Mouse (Mus musculus): ENCODE measurements around the gene Nop9. TPM values are rescaled to one million over a fixed set of nuclear protein-coding genes. Genes with fewer than 3 reads are reported as not detected.

The Nop9 gene
- polyA plus RNA-seq, 1 experiment from 2014 or later: 44.1 TPM

DNA sequence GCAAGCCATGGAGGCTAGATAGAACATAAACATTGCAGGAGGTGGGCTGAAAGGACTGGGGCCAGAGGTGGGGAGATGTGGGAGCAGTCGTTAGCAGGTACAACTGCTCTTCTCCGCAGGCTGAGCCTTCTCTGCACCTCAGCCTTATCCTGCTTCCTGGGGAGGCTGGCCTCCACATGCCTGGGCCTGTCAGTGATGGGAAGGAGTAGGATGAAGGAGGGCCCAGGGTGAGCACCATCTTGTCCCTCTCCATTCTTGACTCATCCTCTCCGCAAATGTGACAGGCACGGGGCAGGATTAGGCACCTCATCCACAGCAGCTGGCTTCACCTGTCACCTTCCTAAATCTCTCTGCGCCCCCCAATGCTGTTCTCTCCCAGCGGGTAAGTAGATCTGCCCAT lies 15.7 kb downstream of the Nop9 start, which contains the start of gene Ltb4r2:
TSS of gene Ltb4r2 (plus strand) at position 266 of the 400 bp plus-strand sequence.
- peaks cover 58% of the 10 kb centered on the region for H3K27me3 ChIP-seq

DNA sequence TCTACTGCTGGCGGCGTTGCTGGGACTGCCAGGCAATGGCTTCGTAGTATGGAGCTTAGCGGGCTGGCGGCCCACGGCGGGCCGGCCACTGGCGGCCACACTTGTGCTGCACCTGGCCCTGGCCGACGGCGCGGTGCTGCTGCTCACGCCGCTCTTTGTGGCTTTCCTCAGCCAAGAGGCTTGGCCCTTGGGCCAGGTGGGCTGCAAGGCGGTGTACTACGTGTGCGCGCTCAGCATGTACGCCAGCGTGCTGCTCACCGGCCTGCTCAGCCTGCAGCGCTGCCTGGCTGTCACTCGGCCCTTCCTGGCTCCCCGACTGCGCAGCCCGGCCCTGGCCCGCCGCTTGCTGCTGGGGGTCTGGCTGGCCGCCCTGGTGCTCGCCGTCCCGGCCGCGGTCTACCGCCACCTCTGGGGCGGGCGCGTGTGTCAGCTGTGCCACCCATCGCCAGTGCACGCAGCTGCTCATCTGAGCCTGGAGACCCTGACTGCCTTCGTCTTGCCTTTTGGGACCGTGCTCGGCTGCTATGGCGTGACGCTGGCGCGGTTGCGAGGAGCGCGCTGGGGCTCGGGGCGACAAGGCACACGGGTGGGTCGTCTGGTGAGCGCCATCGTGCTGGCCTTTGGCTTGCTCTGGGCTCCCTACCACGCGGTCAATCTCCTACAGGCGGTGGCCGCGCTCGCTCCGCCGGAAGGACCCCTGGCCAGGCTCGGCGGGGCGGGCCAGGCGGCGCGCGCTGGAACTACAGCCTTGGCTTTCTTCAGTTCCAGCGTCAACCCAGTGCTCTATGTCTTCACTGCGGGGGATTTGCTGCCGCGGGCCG lies 16.7 kb downstream of the Nop9 start:
- Histone ChIP-seq H3K9me3 (no peaks in the 10 kb centered on the region), H3K4me2 (replicated peaks) (peak overlapping the region; percentile 95), H3K36me3 (no peaks in the 10 kb centered on the region), H3K27ac (replicated peaks) (0 out of 2 replicates have a peak overlapping the region, but pooled peaks have one; percentile 12), H3K4me3 (peak overlapping the region; percentile 53), H3K27me3 (peaks cover 67% of the 10 kb centered on the region), H3K4me1 (peaks cover 14% of the 10 kb centered on the region), H3K9ac (replicated peaks) (peak overlapping the region; percentile 69)
- under 1% methylated on average over 77 of the region's 77 CpGs for WGBS
- ATAC-seq (ENCODE audit: low FRiP score, low read depth): peak; percentile 76

More for the DNA sequence above, 15.7 kb downstream of the Nop9 start, which contains the start of gene Ltb4r2:
- peak within 1 kb of the TSS; percentile 53 for H3K4me3 ChIP-seq
- H3K9me3 ChIP-seq: no peaks in the 10 kb centered on the region
- peak within 1 kb of the TSS; percentile 69 for H3K9ac ChIP-seq (replicated peaks)
- H3K4me2 ChIP-seq (replicated peaks): peak within 1 kb of the TSS; percentile 95
- no peak for ATAC-seq (ENCODE audit: low FRiP score, low read depth)
- peaks cover 14% of the 10 kb centered on the region for H3K4me1 ChIP-seq
- H3K27ac ChIP-seq (replicated peaks): 0 out of 2 replicates have a peak within 1 kb of the TSS, but pooled peaks have one; percentile 12
- WGBS: 78% methylated on average over 6 of the region's 6 CpGs
- H3K36me3 ChIP-seq: peaks cover 1% of the 10 kb centered on the region; the same call in 1 of the 2 replicates

GRCm38 (mm10) chr14:55763166-55763565 lies 17.7 kb downstream of the Nop9 start:
- H3K27me3 ChIP-seq: peaks cover 76% of the 10 kb centered on the region
- no peaks in the 10 kb centered on the region for H3K36me3 ChIP-seq
- no peak for ATAC-seq (ENCODE audit: low FRiP score, low read depth)
- H3K9ac ChIP-seq (replicated peaks): no peak overlapping the region
- H3K9me3 ChIP-seq: no peaks in the 10 kb centered on the region
- peaks cover 22% of the 10 kb centered on the region for H3K4me1 ChIP-seq
- H3K4me2 ChIP-seq (replicated peaks): no peak overlapping the region
- WGBS: 69% methylated on average over 7 of the region's 7 CpGs
- no peak overlapping the region for H3K27ac ChIP-seq (replicated peaks)
- no peak overlapping the region for H3K4me3 ChIP-seq

GRCm38 (mm10) chr14:55765696-55766095 lies 20.2 kb downstream of the Nop9 start, which contains the start of gene Ltb4r1:
Gene Ltb4r1, plus strand, starts transcription at chr14:55765962.
- H3K4me2 ChIP-seq (replicated peaks): no peak within 1 kb of the TSS
- H3K9ac ChIP-seq (replicated peaks): no peak within 1 kb of the TSS
- no peaks in the 10 kb centered on the region for H3K36me3 ChIP-seq
- no peaks in the 10 kb centered on the region for H3K9me3 ChIP-seq
- peaks cover 23% of the 10 kb centered on the region for H3K4me1 ChIP-seq
- WGBS: 66% methylated on average over 4 of the region's 4 CpGs
- no peak within 1 kb of the TSS for H3K27ac ChIP-seq (replicated peaks)
- H3K27me3 ChIP-seq: peaks cover 91% of the 10 kb centered on the region
- ATAC-seq (ENCODE audit: low FRiP score, low read depth): no peak
- no peak within 1 kb of the TSS for H3K4me3 ChIP-seq

GRCm38 (mm10) chr14:55767519-55768414 lies 22.3 kb downstream of the Nop9 start:
- Histone ChIP-seq H3K27ac (replicated peaks) (no peak overlapping the region), H3K9me3 (no peaks in the 10 kb centered on the region), H3K4me3 (peak overlapping the region; percentile 44), H3K36me3 (no peaks in the 10 kb centered on the region), H3K9ac (replicated peaks) (peak overlapping the region; percentile 57), H3K27me3 (peaks cover 80% of the 10 kb centered on the region), H3K4me2 (replicated peaks) (peak overlapping the region; percentile 73), H3K4me1 (peaks cover 11% of the 10 kb centered on the region)
- 13% methylated on average over 52 of the region's 52 CpGs for WGBS
- ATAC-seq (ENCODE audit: low FRiP score, low read depth): peak; percentile 56

DNA sequence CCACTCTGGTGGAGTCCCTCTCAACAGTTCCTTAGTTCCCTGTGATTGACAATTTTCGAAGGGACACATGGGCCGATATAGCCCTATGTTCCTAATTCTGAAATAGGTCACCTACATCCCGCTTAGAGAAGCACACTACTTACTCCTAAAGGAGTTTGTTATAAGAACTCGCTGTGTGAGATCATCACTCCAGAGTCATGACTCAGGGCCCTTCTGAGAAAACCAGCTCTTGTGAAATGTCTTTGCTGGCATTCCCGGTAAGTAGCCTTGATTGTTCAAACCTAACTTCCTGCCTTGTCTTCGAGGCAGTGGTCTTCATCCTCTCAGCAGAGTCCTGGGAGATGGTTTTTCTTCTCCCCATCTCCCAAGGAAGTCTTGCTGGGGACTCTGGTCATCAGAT lies 23.1 kb downstream of the Nop9 start:
- Histone ChIP-seq H3K9ac (replicated peaks) (no peak overlapping the region), H3K4me3 (no peak overlapping the region), H3K27ac (replicated peaks) (no peak overlapping the region), H3K4me2 (replicated peaks) (no peak overlapping the region), H3K27me3 (peaks cover 78% of the 10 kb centered on the region), H3K4me1 (peaks cover 9% of the 10 kb centered on the region), H3K9me3 (no peaks in the 10 kb centered on the region), H3K36me3 (no peaks in the 10 kb centered on the region)
- WGBS: 90% methylated on average over 6 of the region's 6 CpGs
- ATAC-seq (ENCODE audit: low FRiP score, low read depth): no peak

- H3K27ac ChIP-seq (replicated peaks): no peak overlapping the region
- WGBS: 77% methylated on average over 16 of the region's 16 CpGs
- no peaks in the 10 kb centered on the region for H3K36me3 ChIP-seq
- no peaks in the 10 kb centered on the region for H3K9me3 ChIP-seq
- H3K4me2 ChIP-seq (replicated peaks): no peak overlapping the region
- H3K4me1 ChIP-seq: peaks cover 9% of the 10 kb centered on the region
- no peak overlapping the region for H3K4me3 ChIP-seq
- no peak for ATAC-seq (ENCODE audit: low FRiP score, low read depth)
- H3K27me3 ChIP-seq: peaks cover 79% of the 10 kb centered on the region
- H3K9ac ChIP-seq (replicated peaks): no peak overlapping the region
Observed at GRCm38 (mm10) chr14:55769087-55769703, 23.7 kb downstream of the Nop9 start.

- no peak overlapping the region for H3K27ac ChIP-seq (replicated peaks)
- no peak for ATAC-seq (ENCODE audit: low FRiP score, low read depth)
- H3K4me1 ChIP-seq: no peaks in the 10 kb centered on the region; the same call in 1 of the 2 replicates
- H3K27me3 ChIP-seq: peaks cover 50% of the 10 kb centered on the region
- no peaks in the 10 kb centered on the region for H3K9me3 ChIP-seq
- no peak overlapping the region for H3K4me3 ChIP-seq
- H3K9ac ChIP-seq (replicated peaks): no peak overlapping the region
- H3K4me2 ChIP-seq (replicated peaks): no peak overlapping the region
- no peaks in the 10 kb centered on the region for H3K36me3 ChIP-seq
- WGBS: 67% methylated on average over 7 of the region's 7 CpGs
Observed at GRCm38 (mm10) chr14:55776711-55777110, 31.2 kb downstream of the Nop9 start.

DNA sequence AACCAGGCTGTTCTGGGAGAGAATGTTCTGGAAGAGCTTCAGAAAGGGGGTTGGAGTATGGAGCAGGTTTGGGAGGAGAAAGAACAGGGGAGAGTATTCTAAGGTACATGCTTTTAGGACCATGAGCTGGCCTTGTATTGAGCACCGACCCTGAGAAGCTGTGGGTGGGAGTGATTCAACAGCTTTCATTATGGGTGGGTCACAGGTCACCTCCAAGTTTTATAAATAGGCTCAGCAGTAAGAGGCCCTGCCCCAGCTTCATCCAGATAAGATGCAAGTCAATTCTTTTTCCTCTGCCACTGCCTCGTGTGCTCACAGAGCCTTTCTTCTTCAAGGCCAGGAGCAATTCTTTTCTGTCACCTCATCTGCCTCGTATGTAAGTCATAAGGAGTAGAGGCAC lies 31.7 kb downstream of the Nop9 start:
- no peaks in the 10 kb centered on the region; the same call in 1 of the 2 replicates for H3K4me1 ChIP-seq

GRCm38 (mm10) chr14:55777806-55778205 lies 32.3 kb downstream of the Nop9 start:
- Histone ChIP-seq H3K4me2 (replicated peaks) (no peak overlapping the region), H3K4me1 (peaks cover under 1% of the 10 kb centered on the region; the same call in 1 of the 2 replicates), H3K9me3 (no peaks in the 10 kb centered on the region), H3K27ac (replicated peaks) (no peak overlapping the region), H3K27me3 (peaks cover 51% of the 10 kb centered on the region), H3K36me3 (no peaks in the 10 kb centered on the region), H3K9ac (replicated peaks) (no peak overlapping the region), H3K4me3 (no peak overlapping the region)
- ATAC-seq (ENCODE audit: low FRiP score, low read depth): no peak
- 90% methylated on average over 11 of the region's 11 CpGs for WGBS

More for the DNA sequence above, 31.7 kb downstream of the Nop9 start:
- H3K27ac ChIP-seq (replicated peaks): no peak overlapping the region
- no peak overlapping the region for H3K4me2 ChIP-seq (replicated peaks)
- H3K9me3 ChIP-seq: no peaks in the 10 kb centered on the region
- ATAC-seq (ENCODE audit: low FRiP score, low read depth): no peak
- peaks cover 50% of the 10 kb centered on the region for H3K27me3 ChIP-seq
- no peak overlapping the region for H3K4me3 ChIP-seq
- 52% methylated on average over 3 of the region's 3 CpGs for WGBS
- no peak overlapping the region for H3K9ac ChIP-seq (replicated peaks)
- no peaks in the 10 kb centered on the region for H3K36me3 ChIP-seq

DNA sequence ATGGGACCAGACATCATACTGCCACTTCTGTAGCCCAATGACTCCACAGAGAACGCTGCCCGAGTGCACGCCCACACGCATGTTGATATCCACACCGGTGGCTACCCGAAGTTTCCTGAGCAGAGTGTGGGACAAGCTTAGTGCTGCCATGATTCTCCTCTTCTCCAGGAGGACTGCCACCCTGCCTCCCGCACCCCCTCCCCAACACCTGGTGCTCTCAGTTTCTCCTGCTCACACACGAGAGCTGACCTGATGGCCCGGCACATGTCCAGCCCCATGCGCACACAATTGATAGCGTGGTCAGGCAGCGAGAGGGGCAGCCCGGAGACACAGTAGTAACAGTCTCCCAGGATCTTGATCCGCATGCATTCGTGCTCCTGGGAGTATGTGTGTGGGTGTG lies 33.2 kb downstream of the Nop9 start:
- H3K36me3 ChIP-seq: no peaks in the 10 kb centered on the region
- no peak overlapping the region for H3K9ac ChIP-seq (replicated peaks)
- no peak overlapping the region for H3K4me2 ChIP-seq (replicated peaks)
- peaks cover 53% of the 10 kb centered on the region for H3K27me3 ChIP-seq
- H3K9me3 ChIP-seq: no peaks in the 10 kb centered on the region
- H3K27ac ChIP-seq (replicated peaks): no peak overlapping the region
- ATAC-seq (ENCODE audit: low FRiP score, low read depth): no peak
- WGBS: 90% methylated on average over 15 of the region's 15 CpGs
- no peak overlapping the region for H3K4me3 ChIP-seq
- H3K4me1 ChIP-seq: peaks cover 7% of the 10 kb centered on the region; the same call in 1 of the 2 replicates
